19 mouse cellular contexts compared by ENCODE assay signal in the genomic region with DNA sequence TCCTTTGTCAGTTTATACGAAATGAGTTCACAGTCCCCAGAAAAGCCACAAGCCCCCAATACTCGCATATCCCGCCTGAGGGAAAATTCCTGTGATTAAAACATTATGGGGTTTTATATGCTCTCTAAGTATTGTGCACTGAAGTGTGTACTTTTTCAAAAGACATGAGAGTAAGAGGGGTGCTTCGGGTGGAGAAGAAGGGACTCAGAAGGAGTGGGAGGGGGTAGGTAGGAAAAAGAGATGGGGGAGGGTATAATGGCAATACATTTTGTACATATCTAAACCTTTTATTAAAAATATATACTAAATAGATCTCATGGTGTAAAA.
DNase-seq lines count a peak whose midpoint lies in the region; ATAC-seq and TF ChIP-seq lines count a peak whose summit lies in the region.
"Had no signal": no experiment of that assay in that cellular context is flagged by ENCODE, and none has a peak within 500 bp of the region (broad histone marks: within the 10 kb centered on the region; RNA-seq: fewer than 3 reads in every experiment).

No protein-coding gene starts in this region.

- no peak overlapping the region for H3K4me3 ChIP-seq in heart, embryonic 16.5 days (ENCODE audit: low read length)
- no peak overlapping the region for H3K4me3 ChIP-seq in lung, embryonic 15.5 days
- H3K4me3 ChIP-seq in lung, postnatal 0 days (ENCODE audit: low read depth, low read length): no peak overlapping the region
- H3K4me3 ChIP-seq in limb, embryonic 10.5 days: no peak overlapping the region
- no peak overlapping the region for H3K4me3 ChIP-seq in stomach, embryonic 15.5 days (replicated peaks)
- H3K4me3 ChIP-seq in hindbrain, embryonic 14.5 days (replicated peaks; ENCODE audit: low read length): no peak overlapping the region
- H3K4me3 ChIP-seq: heart, embryonic 10.5 days; hindbrain, embryonic 13.5 days had no signal

- no peak for TF ChIP-seq CTCF in lung, postnatal 0 days (IDR thresholded peaks at IDR 0.05)

- ATAC-seq in heart, embryonic 16.5 days (replicated peaks; ENCODE audit: extremely low read depth, insufficient read depth, low FRiP score): no peak
- no peak for ATAC-seq in lung, embryonic 15.5 days (ENCODE audit: borderline replicate concordance, extremely low read depth, low FRiP score, low TSS enrichment)
- ATAC-seq in lung, postnatal 0 days: no peak
- no peak for ATAC-seq in stomach, embryonic 15.5 days (ENCODE audit: insufficient read depth, low FRiP score, low read depth)
- no peak for ATAC-seq in hindbrain, embryonic 14.5 days (ENCODE audit: low FRiP score)
- ATAC-seq: intestine, embryonic 16.5 days had no signal

- H3K4me2 ChIP-seq in heart, embryonic 16.5 days (ENCODE audit: low read depth, low read length): no peak overlapping the region
- no peak overlapping the region for H3K4me2 ChIP-seq in lung, embryonic 15.5 days
- no peak overlapping the region for H3K4me2 ChIP-seq in lung, postnatal 0 days (replicated peaks; ENCODE audit: low read depth, low read length)
- no peak overlapping the region for H3K4me2 ChIP-seq in stomach, embryonic 15.5 days
- no peak overlapping the region for H3K4me2 ChIP-seq in hindbrain, embryonic 14.5 days (replicated peaks)
- H3K4me2 ChIP-seq: hindbrain, embryonic 13.5 days; midbrain, embryonic 11.5 days had no signal

- no peak for DNase-seq in heart, adult 8-10 months (ENCODE audit: low spot score)
- no peak for DNase-seq in lung, postnatal 0 days (ENCODE audit: low spot score)
- DNase-seq in limb, embryonic 10.5 days (ENCODE audit: low spot score): no peak
- no peak for DNase-seq in hindbrain, embryonic 14.5 days (ENCODE audit: low spot score)
- no peak for DNase-seq in thymus, adult 18-20 months
- DNase-seq: adrenal gland, postnatal 36 days; cerebellum, adult 2 months; liver; retina, postnatal 1 day; right cerebral cortex, postnatal 4 days had no signal

- no peaks in the 10 kb centered on the region for H3K9me3 ChIP-seq in heart, embryonic 16.5 days (replicated peaks; ENCODE audit: control insufficient read depth, low read length)
- H3K9me3 ChIP-seq in lung, embryonic 15.5 days: no peaks in the 10 kb centered on the region
- no peaks in the 10 kb centered on the region for H3K9me3 ChIP-seq in lung, postnatal 0 days (ENCODE audit: low read length)
- no peaks in the 10 kb centered on the region for H3K9me3 ChIP-seq in limb, embryonic 10.5 days (replicated peaks)
- H3K9me3 ChIP-seq in stomach, embryonic 15.5 days: no peaks in the 10 kb centered on the region
- no peaks in the 10 kb centered on the region for H3K9me3 ChIP-seq in hindbrain, embryonic 14.5 days (ENCODE audit: control insufficient read depth, low read length)
- H3K9me3 ChIP-seq: G1E; heart, embryonic 10.5 days; hindbrain, embryonic 13.5 days had no signal

- no peak overlapping the region for H3K9ac ChIP-seq in heart, embryonic 16.5 days (ENCODE audit: low read length)
- no peak overlapping the region for H3K9ac ChIP-seq in lung, embryonic 15.5 days
- H3K9ac ChIP-seq in lung, postnatal 0 days (replicated peaks; ENCODE audit: low read depth): no peak overlapping the region
- no peak overlapping the region for H3K9ac ChIP-seq in stomach, embryonic 15.5 days
- no peak overlapping the region for H3K9ac ChIP-seq in hindbrain, embryonic 14.5 days
- H3K9ac ChIP-seq: hindbrain, embryonic 13.5 days had no signal

- TF ChIP-seq EP300 in lung, postnatal 0 days (IDR thresholded peaks at IDR 0.05): no peak

- H3K27ac ChIP-seq in heart, embryonic 16.5 days (ENCODE audit: low read length): peak overlapping the region; percentile 40; the same call in 1 of the 2 replicates
- peak overlapping the region; percentile 82 for H3K27ac ChIP-seq in lung, embryonic 15.5 days
- H3K27ac ChIP-seq in lung, postnatal 0 days (ENCODE audit: low read length): no peak overlapping the region
- peak overlapping the region; percentile 44; the same call in 1 of the 2 replicates for H3K27ac ChIP-seq in limb, embryonic 10.5 days
- H3K27ac ChIP-seq in stomach, embryonic 15.5 days: peak overlapping the region; percentile 33; the same call in 1 of the 2 replicates
- H3K27ac ChIP-seq in hindbrain, embryonic 14.5 days: no peak overlapping the region
- H3K27ac ChIP-seq: heart, embryonic 10.5 days; hindbrain, embryonic 13.5 days; macrophage had no signal

- WGBS in heart, embryonic 16.5 days: 65% methylated on average over 4 of the region's 4 CpGs
- 35% methylated on average over 4 of the region's 4 CpGs for WGBS in lung, embryonic 15.5 days
- 36% methylated on average over 4 of the region's 4 CpGs for WGBS in lung, postnatal 0 days
- 80% methylated on average over 4 of the region's 4 CpGs for WGBS in limb, embryonic 10.5 days
- WGBS in stomach, embryonic 15.5 days: 40% methylated on average over 4 of the region's 4 CpGs
- 72% methylated on average over 4 of the region's 4 CpGs for WGBS in hindbrain, embryonic 14.5 days

- no peaks in the 10 kb centered on the region for H3K27me3 ChIP-seq in heart, embryonic 16.5 days (ENCODE audit: control insufficient read depth, insufficient read depth, low read length)
- H3K27me3 ChIP-seq in lung, embryonic 15.5 days: no peaks in the 10 kb centered on the region
- no peaks in the 10 kb centered on the region for H3K27me3 ChIP-seq in lung, postnatal 0 days (replicated peaks; ENCODE audit: insufficient read depth, low read length)
- no peaks in the 10 kb centered on the region for H3K27me3 ChIP-seq in limb, embryonic 10.5 days (ENCODE audit: low read depth, poor library complexity, severe bottlenecking)
- no peaks in the 10 kb centered on the region for H3K27me3 ChIP-seq in stomach, embryonic 15.5 days (replicated peaks)
- no peaks in the 10 kb centered on the region for H3K27me3 ChIP-seq in hindbrain, embryonic 14.5 days (ENCODE audit: control insufficient read depth, insufficient read depth, low read length)
- H3K27me3 ChIP-seq: hindbrain, embryonic 13.5 days had no signal

- H3K36me3 ChIP-seq in heart, embryonic 16.5 days (ENCODE audit: control insufficient read depth, insufficient read depth): no peaks in the 10 kb centered on the region
- H3K36me3 ChIP-seq in lung, embryonic 15.5 days: no peaks in the 10 kb centered on the region
- H3K36me3 ChIP-seq in lung, postnatal 0 days (ENCODE audit: insufficient read depth, low read length): no peaks in the 10 kb centered on the region
- peaks cover 3% of the 10 kb centered on the region; the same call in 1 of the 2 replicates for H3K36me3 ChIP-seq in limb, embryonic 10.5 days
- no peaks in the 10 kb centered on the region for H3K36me3 ChIP-seq in stomach, embryonic 15.5 days
- no peaks in the 10 kb centered on the region for H3K36me3 ChIP-seq in hindbrain, embryonic 14.5 days (replicated peaks; ENCODE audit: control insufficient read depth, insufficient read depth)
- H3K36me3 ChIP-seq: G1E; heart, embryonic 10.5 days; hindbrain, embryonic 13.5 days had no signal

- H3K4me1 ChIP-seq in heart, embryonic 16.5 days (ENCODE audit: control insufficient read depth, insufficient read depth, low read length): peaks cover 4% of the 10 kb centered on the region
- peaks cover 21% of the 10 kb centered on the region for H3K4me1 ChIP-seq in lung, embryonic 15.5 days
- H3K4me1 ChIP-seq in lung, postnatal 0 days (ENCODE audit: insufficient read depth, low read depth, low read length): peaks cover 3% of the 10 kb centered on the region; the same call in 1 of the 2 replicates
- H3K4me1 ChIP-seq in limb, embryonic 10.5 days: peaks cover 17% of the 10 kb centered on the region
- H3K4me1 ChIP-seq in stomach, embryonic 15.5 days: 0 out of 2 replicates have a peak, but pooled peaks cover 4% of the 10 kb centered on the region
- no peaks in the 10 kb centered on the region for H3K4me1 ChIP-seq in hindbrain, embryonic 14.5 days (replicated peaks; ENCODE audit: control insufficient read depth, insufficient read depth, low read length)
- H3K4me1 ChIP-seq: heart, embryonic 10.5 days; hindbrain, embryonic 13.5 days had no signal

Comparison
In these comparisons a context has a peak if more than half of its experiments do, and no peak if none do; other contexts are left out.
1. H3K27ac ChIP-seq: peak in heart, embryonic 16.5 days (single experiment), lung, embryonic 15.5 days (single experiment), limb, embryonic 10.5 days (single experiment) and stomach, embryonic 15.5 days (single experiment); none in lung, postnatal 0 days (single experiment) and hindbrain, embryonic 14.5 days (single experiment).